Mouse (Mus musculus) brain, embryonic 14.5 days (tissue): ENCODE measurements around the gene Gm5269.

Experiments used
- CTCF ChIP-seq: fragments of 200-500 bp; IDR thresholded peaks from 2 replicates; pipeline ENCODE4 v1.5.1; 2012; ENCODE audit warnings: inconsistent platforms, mild to moderate bottlenecking, moderate library complexity, borderline replicate concordance; ENCODE audit not compliant: insufficient read depth, insufficient read length; ENCODE audit errors: extremely low read depth
- POLR2A ChIP-seq: fragments of 200-500 bp; IDR thresholded peaks from 2 replicates; pipeline ENCODE4 v1.6.1; 2012; ENCODE audit warnings: mild to moderate bottlenecking, inconsistent platforms, borderline replicate concordance; ENCODE audit not compliant: poor library complexity, insufficient read depth, insufficient read length, severe bottlenecking; ENCODE audit errors: extremely low read depth

- no peak for TF ChIP-seq POLR2A
- no peak for TF ChIP-seq CTCF
These were observed 35.7 kb upstream of the Gm5269 start for GRCm38 (mm10) chr1:45925500-45926392.
